Mouse (Mus musculus): ENCODE data around the gene Ghsr. TPM values are rescaled to one million over a fixed set of nuclear protein-coding genes. Genes with fewer than 3 reads are reported as not detected.
A peak's percentile ranks its signal among the peaks of the same experiment; 100 is the strongest.

The Ghsr gene
- total RNA-seq (2015; ENCODE audit: low replicate concordance) (not detected in 2 replicates), total RNA-seq (2017; ENCODE audit: low replicate concordance) (not detected in 2 replicates)

GRCm38 (mm10) chr3:27371276-27371621 is at the start of gene Ghsr:
Ghsr (plus strand) TSS chr3:27371351.
- no peak for ATAC-seq (replicated peaks; ENCODE audit: low FRiP score, poor library complexity, severe bottlenecking)

DNA sequence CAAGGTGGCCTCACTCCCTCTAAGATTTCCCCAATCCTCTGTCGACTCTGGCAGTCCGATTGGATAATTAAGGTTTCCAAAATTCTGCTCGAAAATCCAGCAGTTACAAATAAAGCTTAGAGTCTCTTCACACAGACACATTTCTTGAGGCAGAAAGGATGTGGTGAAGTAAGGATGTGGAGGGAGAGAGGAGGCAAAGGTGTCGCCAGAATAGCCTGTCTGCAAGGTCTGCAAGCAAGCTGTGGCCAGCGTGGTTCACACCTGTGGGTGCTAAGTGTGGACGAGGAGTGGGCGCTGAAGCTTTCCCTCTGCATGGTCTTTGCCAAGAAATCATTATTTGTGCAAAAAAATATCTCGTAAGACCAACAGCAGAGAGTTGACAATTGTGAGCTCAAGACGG is 48.6 kb upstream of the Ghsr start:
- no peak for ATAC-seq (replicated peaks; ENCODE audit: low FRiP score, poor library complexity, severe bottlenecking)

- ATAC-seq (replicated peaks; ENCODE audit: low FRiP score, poor library complexity, severe bottlenecking), result no peak
Measured at GRCm38 (mm10) chr3:27323551-27323950, 47.6 kb upstream of the Ghsr start.

- ATAC-seq (replicated peaks; ENCODE audit: low FRiP score, poor library complexity, severe bottlenecking), result no peak
Measured at GRCm38 (mm10) chr3:27326633-27327191, 44.4 kb upstream of the Ghsr start.

DNA sequence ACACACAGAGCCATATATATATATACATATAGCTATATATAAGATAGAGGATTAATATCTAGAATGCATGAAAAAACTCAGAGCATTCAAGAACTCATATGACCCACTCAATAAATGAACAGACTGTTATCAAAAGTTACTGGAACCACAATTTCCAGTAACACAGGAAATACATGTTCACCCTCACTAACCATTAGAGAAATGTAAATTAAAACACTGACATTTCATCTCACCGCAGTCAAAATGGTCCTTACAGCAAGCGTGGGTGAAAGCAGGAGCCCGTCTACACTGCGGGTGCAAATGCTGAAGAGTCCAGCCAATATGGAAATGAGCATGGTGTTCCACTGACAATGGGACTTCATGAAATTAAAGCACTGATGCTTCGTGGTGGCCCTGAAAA is 40.4 kb upstream of the Ghsr start:
- no peak for ATAC-seq (replicated peaks; ENCODE audit: low FRiP score, poor library complexity, severe bottlenecking)

DNA sequence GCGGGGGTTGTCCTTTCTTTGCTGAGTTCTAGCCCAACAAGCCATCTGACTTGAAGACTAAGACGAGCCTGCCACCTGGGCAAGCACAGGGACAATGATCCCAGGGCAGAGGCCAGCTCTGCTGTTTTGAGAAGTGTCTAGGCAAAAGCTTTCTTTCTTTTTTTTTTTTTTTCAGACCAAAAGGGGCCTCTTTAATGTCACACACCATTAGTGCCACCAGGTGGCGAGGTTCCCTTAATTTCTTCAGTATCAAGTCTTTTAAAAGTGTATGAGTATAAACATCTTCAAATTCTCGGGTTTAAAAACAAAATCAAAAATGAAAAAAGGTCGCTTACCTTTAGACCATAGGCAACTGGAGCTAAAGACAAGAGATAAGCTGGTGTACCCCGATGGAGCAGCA is 32.7 kb upstream of the Ghsr start:
- ATAC-seq (replicated peaks; ENCODE audit: low FRiP score, poor library complexity, severe bottlenecking), result no peak

GRCm38 (mm10) chr3:27338887-27339286 is 32.3 kb upstream of the Ghsr start:
- no peak for ATAC-seq (replicated peaks; ENCODE audit: low FRiP score, poor library complexity, severe bottlenecking)

DNA sequence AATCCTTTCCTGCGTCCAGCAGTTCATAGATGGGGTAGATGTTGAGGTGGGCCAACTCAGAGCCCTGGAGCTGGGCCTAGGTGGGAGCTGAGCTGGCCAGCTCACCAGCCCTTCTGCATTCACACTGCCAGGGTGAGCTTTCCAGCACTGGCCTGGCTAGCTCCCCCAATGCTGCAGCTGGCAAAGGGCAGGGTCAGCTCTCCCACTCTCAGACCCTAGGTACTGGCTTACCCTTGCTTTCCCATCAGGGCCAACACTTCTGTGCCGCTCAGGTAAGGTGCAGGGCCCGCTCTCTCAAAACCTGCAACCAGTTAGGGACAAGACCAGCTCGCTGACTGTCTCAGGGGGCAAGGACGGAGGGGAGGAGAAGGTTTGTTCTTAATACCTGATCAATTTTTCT is 30.4 kb upstream of the Ghsr start:
- no peak for ATAC-seq (replicated peaks; ENCODE audit: low FRiP score, poor library complexity, severe bottlenecking)

DNA sequence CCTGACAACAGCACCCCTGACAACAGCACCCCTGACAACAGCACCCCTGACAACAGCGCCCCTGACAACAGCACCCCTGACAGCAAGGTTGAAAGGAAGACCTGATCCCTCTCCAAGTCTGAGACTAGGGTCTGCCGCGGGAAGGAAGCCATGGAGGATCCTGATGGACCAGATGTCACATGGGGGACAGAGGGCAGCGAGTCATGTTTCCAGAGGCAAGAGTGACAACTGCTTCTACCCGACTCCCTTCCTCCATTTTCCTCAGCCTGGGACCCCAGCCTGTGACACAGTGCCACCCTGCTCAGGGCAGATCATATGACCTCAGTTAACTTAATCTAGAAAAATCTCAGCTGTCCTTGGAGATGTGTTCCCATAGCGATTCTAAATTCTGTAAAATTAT is 28.7 kb upstream of the Ghsr start:
- ATAC-seq (replicated peaks; ENCODE audit: low FRiP score, poor library complexity, severe bottlenecking), result no peak

- peak; percentile 67; the same call in 1 of the 2 replicates for ATAC-seq (replicated peaks; ENCODE audit: low FRiP score, poor library complexity, severe bottlenecking)
Measured at GRCm38 (mm10) chr3:27345526-27345925, 25.6 kb upstream of the Ghsr start.

DNA sequence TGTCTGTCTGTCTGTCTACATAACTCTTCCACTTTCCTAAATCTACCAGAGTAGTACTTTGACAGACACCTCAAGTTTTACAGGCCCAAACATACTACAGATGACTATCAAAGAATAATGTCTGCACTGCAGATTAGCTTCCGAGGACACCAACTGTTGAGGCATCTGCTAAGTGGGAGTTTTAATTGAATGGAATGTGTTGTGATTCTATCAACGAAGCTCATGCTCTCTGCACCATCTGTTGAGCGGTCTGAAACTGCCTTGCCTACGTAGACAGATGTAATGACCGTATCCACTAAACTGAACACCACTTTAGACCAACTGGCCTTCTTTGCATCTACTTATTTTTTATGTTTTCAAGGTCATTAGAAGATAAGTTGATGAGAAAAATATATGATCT is 22.7 kb upstream of the Ghsr start:
- no peak for ATAC-seq (replicated peaks; ENCODE audit: low FRiP score, poor library complexity, severe bottlenecking)

- ATAC-seq (replicated peaks; ENCODE audit: low FRiP score, poor library complexity, severe bottlenecking), result no peak
Measured at GRCm38 (mm10) chr3:27351105-27351504, 20.0 kb upstream of the Ghsr start.

DNA sequence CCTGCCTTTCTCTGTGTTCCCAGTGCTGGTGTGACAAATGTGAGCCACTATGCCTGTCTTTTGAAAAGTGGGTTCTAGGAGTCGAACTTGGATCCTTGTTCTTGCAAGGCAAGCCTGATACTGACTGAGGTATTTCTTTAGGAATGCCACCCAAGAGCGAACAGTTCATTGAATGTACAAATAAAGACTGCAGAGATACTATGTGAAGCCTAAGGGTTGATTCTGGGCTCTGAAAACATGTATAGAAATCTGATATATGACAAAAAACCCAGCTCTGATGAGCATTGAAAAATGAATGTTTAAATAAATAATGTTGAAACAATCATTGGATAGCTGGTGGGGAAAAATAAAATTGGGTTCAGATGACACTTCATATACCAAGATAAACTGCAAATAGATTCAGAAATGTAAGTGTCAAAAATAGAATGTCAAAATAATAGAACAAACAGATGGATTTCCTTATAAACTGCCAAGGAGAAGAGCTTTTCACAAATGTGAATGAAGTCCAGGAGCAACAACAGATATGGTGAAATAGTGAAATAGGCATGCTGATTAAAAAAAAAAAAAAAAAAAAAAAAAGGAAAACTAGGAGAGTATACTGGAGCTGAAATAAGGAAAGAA is 11.9 kb upstream of the Ghsr start:
- no peak for ATAC-seq (replicated peaks; ENCODE audit: low FRiP score, poor library complexity, severe bottlenecking)

DNA sequence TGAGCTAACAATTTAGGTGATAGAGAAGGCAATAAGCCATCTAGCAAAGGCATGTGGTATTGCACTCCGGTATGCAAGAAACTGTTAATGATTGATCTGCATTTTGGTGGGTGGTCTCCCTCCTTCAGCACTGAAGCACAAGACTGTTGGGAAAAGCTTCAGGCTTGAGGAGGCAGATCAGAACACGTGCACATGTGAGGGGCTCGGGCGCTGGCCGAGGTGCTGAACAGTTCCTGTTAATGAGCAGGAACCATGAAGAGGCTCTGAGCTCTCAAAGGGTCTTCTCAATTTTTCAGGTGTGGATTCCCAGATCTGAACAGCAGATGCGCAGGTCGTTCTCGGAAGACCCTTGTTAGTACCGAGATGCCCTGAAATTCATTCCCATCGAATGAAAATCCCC is 1.0 kb upstream of the Ghsr start:
- no peak for ATAC-seq (replicated peaks; ENCODE audit: low FRiP score, poor library complexity, severe bottlenecking)

GRCm38 (mm10) chr3:27370582-27371275 is 422 bp upstream of the Ghsr start:
- ATAC-seq (replicated peaks; ENCODE audit: low FRiP score, poor library complexity, severe bottlenecking), result no peak

DNA sequence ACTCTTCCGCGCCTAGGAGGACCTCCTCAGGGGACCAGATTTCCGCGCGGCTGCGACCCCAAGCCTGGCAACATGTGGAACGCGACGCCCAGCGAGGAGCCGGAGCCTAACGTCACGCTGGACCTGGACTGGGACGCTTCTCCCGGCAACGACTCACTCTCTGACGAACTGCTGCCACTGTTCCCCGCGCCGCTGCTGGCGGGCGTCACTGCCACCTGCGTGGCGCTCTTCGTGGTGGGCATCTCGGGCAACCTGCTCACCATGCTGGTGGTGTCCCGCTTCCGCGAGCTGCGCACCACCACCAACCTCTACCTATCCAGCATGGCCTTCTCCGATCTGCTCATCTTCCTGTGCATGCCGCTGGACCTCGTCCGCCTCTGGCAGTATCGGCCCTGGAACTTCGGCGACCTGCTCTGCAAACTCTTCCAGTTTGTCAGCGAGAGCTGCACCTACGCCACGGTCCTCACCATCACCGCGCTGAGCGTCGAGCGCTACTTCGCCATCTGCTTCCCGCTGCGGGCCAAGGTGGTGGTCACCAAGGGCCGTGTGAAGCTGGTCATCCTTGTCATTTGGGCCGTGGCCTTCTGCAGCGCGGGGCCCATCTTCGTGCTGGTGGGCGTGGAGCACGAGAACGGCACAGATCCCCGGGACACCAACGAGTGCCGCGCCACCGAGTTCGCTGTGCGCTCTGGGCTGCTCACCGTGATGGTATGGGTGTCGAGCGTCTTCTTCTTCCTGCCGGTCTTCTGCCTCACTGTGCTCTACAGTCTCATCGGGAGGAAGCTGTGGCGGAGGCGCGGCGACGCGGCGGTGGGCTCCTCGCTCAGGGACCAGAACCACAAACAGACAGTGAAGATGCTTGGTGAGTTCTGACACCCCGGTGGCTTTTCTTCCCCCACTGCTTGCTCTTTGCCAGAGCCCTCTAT is 837 bp downstream of the Ghsr start:
- ATAC-seq (replicated peaks; ENCODE audit: low FRiP score, poor library complexity, severe bottlenecking), result no peak

DNA sequence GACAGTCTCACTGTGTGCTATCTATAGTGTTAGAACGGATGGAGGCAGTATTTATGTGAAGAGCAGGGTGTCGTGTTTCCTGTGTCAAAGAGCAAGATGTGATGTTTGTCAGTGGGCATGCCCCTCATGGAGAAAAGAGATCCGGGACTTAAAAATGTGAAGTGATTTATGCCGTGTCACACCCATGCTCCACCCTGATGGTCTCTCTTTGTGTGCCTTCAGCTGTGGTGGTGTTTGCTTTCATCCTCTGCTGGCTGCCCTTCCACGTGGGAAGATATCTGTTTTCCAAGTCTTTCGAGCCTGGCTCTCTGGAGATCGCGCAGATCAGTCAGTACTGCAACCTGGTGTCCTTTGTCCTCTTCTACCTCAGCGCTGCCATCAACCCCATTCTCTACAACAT is 3.2 kb downstream of the Ghsr start:
- ATAC-seq (replicated peaks; ENCODE audit: low FRiP score, poor library complexity, severe bottlenecking), result no peak

DNA sequence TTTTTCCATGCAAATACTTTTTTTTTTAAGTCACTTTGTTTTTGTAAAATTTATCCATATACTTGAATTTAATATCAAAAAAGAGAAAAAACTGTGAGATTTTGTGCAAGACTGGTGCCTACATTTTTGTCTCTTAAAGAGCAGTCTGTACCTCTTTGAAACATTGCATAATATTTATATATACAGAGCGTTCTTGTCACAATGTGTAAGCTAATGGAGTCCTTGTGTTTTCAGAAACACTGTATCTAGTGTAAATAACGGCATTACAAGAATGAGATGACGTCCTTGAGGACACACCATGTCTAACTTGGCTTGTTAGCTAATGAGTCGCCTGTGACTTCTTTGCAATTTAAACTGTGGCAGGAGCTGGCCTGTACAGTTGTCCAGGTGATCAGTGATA is 6.8 kb downstream of the Ghsr start:
- no peak for ATAC-seq (replicated peaks; ENCODE audit: low FRiP score, poor library complexity, severe bottlenecking)

- no peak for ATAC-seq (replicated peaks; ENCODE audit: low FRiP score, poor library complexity, severe bottlenecking)
Measured at GRCm38 (mm10) chr3:27384836-27385235, 13.7 kb downstream of the Ghsr start.

- no peak for ATAC-seq (replicated peaks; ENCODE audit: low FRiP score, poor library complexity, severe bottlenecking)
Measured at GRCm38 (mm10) chr3:27389923-27390322, 18.8 kb downstream of the Ghsr start.
